Mouse (Mus musculus) heart, embryonic 16.5 days (tissue): ENCODE data around the gene Lyrm2. TPM values are rescaled to one million over a fixed set of nuclear protein-coding genes. Genes with fewer than 3 reads are reported as not detected.

Experiments used
- ATAC-seq: fragments of 200-750 bp; cut with Nextera tagmentation; replicated peaks from 2 replicates; pipeline ENCODE4 v1.8.0; 2017; ENCODE audit warnings: moderate number of reproducible peaks; ENCODE audit not compliant: insufficient read depth, low FRiP score; ENCODE audit errors: extremely low read depth
- H3K27ac ChIP-seq: fragments of 300-500 bp; sonication (generic); 2 replicates; pipeline ENCODE4 v1.5.1; 2014; ENCODE audit warnings: mild to moderate bottlenecking, low read length, control low read depth, moderate library complexity
- H3K27me3 ChIP-seq: fragments of 300-500 bp; sonication (generic); 2 replicates; pipeline ENCODE4 v1.6.1; 2014; ENCODE audit warnings: low read length, mixed read lengths; ENCODE audit not compliant: control insufficient read depth, insufficient read depth
- H3K36me3 ChIP-seq: fragments of 300-500 bp; sonication (generic); 2 replicates; pipeline ENCODE4 v1.6.1; 2014; ENCODE audit not compliant: control insufficient read depth, insufficient read depth
- H3K4me1 ChIP-seq: fragments of 300-500 bp; sonication (generic); 2 replicates; pipeline ENCODE4 v1.6.1; 2014; ENCODE audit warnings: low read length, mixed read lengths; ENCODE audit not compliant: control insufficient read depth, insufficient read depth
- H3K4me2 ChIP-seq: fragments of 300-500 bp; sonication (generic); 2 replicates; pipeline ENCODE4 v1.6.1; 2014; ENCODE audit warnings: low read depth, mild to moderate bottlenecking, control low read depth, low read length
- H3K4me3 ChIP-seq: fragments of 300-500 bp; sonication (generic); 2 replicates; pipeline ENCODE4 v1.5.1; 2014; ENCODE audit warnings: mild to moderate bottlenecking, control low read depth, low read length
- H3K9ac ChIP-seq: fragments of 300-500 bp; sonication (generic); 2 replicates; pipeline ENCODE4 v1.6.1; 2014; ENCODE audit warnings: low read length, control low read depth
- H3K9me3 ChIP-seq: fragments of 300-500 bp; sonication (generic); replicated peaks from 2 replicates; pipeline ENCODE4 v1.6.1; 2016; ENCODE audit warnings: low read length; ENCODE audit not compliant: control insufficient read depth
- WGBS: fragments of 180-500 bp; shearing (Covaris S2); extraction: QIAGEN DNeasy Blood & Tissue Kit; methylation state at CpG from one replicate; pipeline ENCODE4 v1.1.7; 2014; 5-methylcytosine and 5-hydroxymethylcytosine counted together
- polyA plus RNA-seq: library from polyadenylated mRNA; unstranded; fragments of >200 nt; fragmentation: Nextera tagmentation; extraction: Ambion mirVana; gene quantifications from 2 replicates; pipeline ENCODE4 v1.2.1, GENCODE M21; 2015

Lyrm2 gene
- polyA plus RNA-seq, result 107 and 109 TPM in 2 replicates

- no peaks in the 10 kb centered on the region for H3K27me3 ChIP-seq
- peak within 1 kb of the TSS; percentile 83 for H3K4me2 ChIP-seq
- H3K27ac ChIP-seq, result peak within 1 kb of the TSS; percentile 98
- peak within 1 kb of the TSS; percentile 79 for H3K4me3 ChIP-seq
- peaks cover 9% of the 10 kb centered on the region for H3K4me1 ChIP-seq
- no peaks in the 10 kb centered on the region for H3K9me3 ChIP-seq
- peak; percentile 87 for ATAC-seq
- H3K36me3 ChIP-seq, result no peaks in the 10 kb centered on the region
- peak within 1 kb of the TSS; percentile 89 for H3K9ac ChIP-seq
- under 1% methylated on average over 53 of the region's 53 CpGs for WGBS
Observed at GRCm38 (mm10) chr4:32799966-32800576, at the start of gene Lyrm2. Lyrm2 (plus strand) TSS chr4:32800253.

- no peak overlapping the region for H3K27ac ChIP-seq
- H3K9me3 ChIP-seq, result no peaks in the 10 kb centered on the region
- H3K4me2 ChIP-seq, result no peak overlapping the region
- H3K9ac ChIP-seq, result no peak overlapping the region
- no peak for ATAC-seq
- peaks cover 51% of the 10 kb centered on the region for H3K36me3 ChIP-seq
- H3K27me3 ChIP-seq, result no peaks in the 10 kb centered on the region
- H3K4me3 ChIP-seq, result no peak overlapping the region
- WGBS, result 97% methylated on average over 1 of the region's 1 CpGs
- H3K4me1 ChIP-seq, result no peaks in the 10 kb centered on the region
Observed at GRCm38 (mm10) chr4:32750711-32751110, 49.3 kb upstream of the Lyrm2 start.

- WGBS, result 86% methylated on average over 2 of the region's 2 CpGs
Observed at GRCm38 (mm10) chr4:32757430-32757829, 42.6 kb upstream of the Lyrm2 start.

GRCm38 (mm10) chr4:32767471-32767870, 32.6 kb upstream of the Lyrm2 start:
- Histone ChIP-seq H3K27ac (no peak overlapping the region), H3K4me2 (no peak overlapping the region), H3K4me3 (no peak overlapping the region), H3K4me1 (no peaks in the 10 kb centered on the region), H3K9ac (no peak overlapping the region), H3K9me3 (peaks cover 4% of the 10 kb centered on the region; the same call in 1 of the 2 replicates), H3K36me3 (peaks cover 34% of the 10 kb centered on the region), H3K27me3 (no peaks in the 10 kb centered on the region)
- WGBS, result 90% methylated on average over 7 of the region's 7 CpGs
- no peak for ATAC-seq

More at GRCm38 (mm10) chr4:32757430-32757829, 42.6 kb upstream of the Lyrm2 start:
- no peaks in the 10 kb centered on the region for H3K27me3 ChIP-seq
- H3K4me3 ChIP-seq, result no peak overlapping the region
- no peak overlapping the region for H3K9ac ChIP-seq
- no peak overlapping the region for H3K4me2 ChIP-seq
- H3K9me3 ChIP-seq, result no peaks in the 10 kb centered on the region
- H3K4me1 ChIP-seq, result no peaks in the 10 kb centered on the region
- H3K27ac ChIP-seq, result no peak overlapping the region
- H3K36me3 ChIP-seq, result peaks cover 44% of the 10 kb centered on the region
- ATAC-seq, result no peak

- Histone ChIP-seq H3K27me3 (no peaks in the 10 kb centered on the region), H3K9ac (no peak overlapping the region), H3K27ac (no peak overlapping the region), H3K4me3 (no peak overlapping the region), H3K4me2 (no peak overlapping the region), H3K9me3 (peaks cover 4% of the 10 kb centered on the region; the same call in 1 of the 2 replicates), H3K4me1 (no peaks in the 10 kb centered on the region), H3K36me3 (peaks cover 33% of the 10 kb centered on the region)
- ATAC-seq, result no peak
- whole genome bisulfite sequencing, result 92% methylated on average over 10 of the region's 10 CpGs
Observed at GRCm38 (mm10) chr4:32768046-32768445, 32.0 kb upstream of the Lyrm2 start.

DNA sequence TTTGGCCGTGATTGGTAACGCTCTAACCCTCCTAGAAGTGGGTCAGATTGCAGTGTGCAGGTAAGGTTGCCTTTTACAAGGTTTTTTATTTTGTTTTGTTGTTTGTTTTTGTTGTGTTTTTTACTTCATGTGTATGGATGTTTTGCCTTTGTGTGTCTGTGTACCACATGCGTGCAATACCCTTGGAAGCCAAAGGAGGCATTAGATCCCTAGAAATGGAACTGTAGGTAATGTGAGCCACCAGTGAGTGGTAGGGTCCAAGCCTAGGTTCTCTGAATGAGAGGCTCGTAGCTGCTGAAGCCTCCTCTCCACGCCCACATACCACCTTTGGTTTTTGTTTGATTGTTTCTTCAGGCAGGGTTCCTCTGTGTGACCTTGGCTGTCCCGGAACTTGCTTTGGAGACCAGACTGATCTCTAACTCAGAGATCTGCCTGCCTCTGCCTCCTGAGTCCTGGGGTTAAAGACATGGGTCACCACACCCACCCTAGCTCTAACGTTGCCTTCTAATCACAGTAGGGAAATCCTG, 29.7 kb upstream of the Lyrm2 start:
- Histone ChIP-seq H3K4me3 (no peak overlapping the region), H3K4me2 (no peak overlapping the region), H3K9me3 (peaks cover 4% of the 10 kb centered on the region; the same call in 1 of the 2 replicates), H3K4me1 (no peaks in the 10 kb centered on the region), H3K27me3 (no peaks in the 10 kb centered on the region), H3K27ac (no peak overlapping the region), H3K9ac (no peak overlapping the region), H3K36me3 (peaks cover 41% of the 10 kb centered on the region)
- no peak for ATAC-seq
- 91% methylated on average over 7 of the region's 7 CpGs for WGBS

GRCm38 (mm10) chr4:32779996-32780395, 20.1 kb upstream of the Lyrm2 start:
- WGBS, result 89% methylated on average over 4 of the region's 4 CpGs
- Histone ChIP-seq H3K4me3 (no peak overlapping the region), H3K27me3 (no peaks in the 10 kb centered on the region), H3K4me2 (no peak overlapping the region), H3K4me1 (no peaks in the 10 kb centered on the region), H3K27ac (no peak overlapping the region), H3K9ac (no peak overlapping the region), H3K36me3 (peaks cover 6% of the 10 kb centered on the region), H3K9me3 (no peaks in the 10 kb centered on the region)
- ATAC-seq, result no peak

DNA sequence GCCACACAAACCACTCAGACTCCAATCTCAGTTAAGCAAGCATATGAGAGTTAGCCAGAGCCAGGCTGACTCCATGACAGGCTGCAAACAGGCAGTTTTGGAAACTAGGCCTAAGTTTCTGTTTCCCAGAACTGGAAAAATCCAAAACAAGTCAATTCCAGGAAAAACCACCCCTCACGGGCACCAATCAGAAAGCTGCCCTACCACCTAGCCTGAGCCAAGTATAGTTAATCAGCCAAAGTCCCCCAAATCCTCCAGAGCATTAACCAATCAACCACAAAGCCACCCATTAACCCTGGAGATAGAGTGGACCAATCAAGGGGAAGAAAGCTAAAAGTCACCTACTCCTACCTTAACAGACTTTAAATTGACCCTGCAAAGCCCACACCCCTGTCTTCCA, 12.9 kb upstream of the Lyrm2 start:
- Histone ChIP-seq H3K4me3 (no peak overlapping the region), H3K27me3 (no peaks in the 10 kb centered on the region), H3K4me1 (no peaks in the 10 kb centered on the region), H3K36me3 (no peaks in the 10 kb centered on the region), H3K4me2 (no peak overlapping the region), H3K9me3 (no peaks in the 10 kb centered on the region; the same call in 1 of the 2 replicates), H3K27ac (no peak overlapping the region), H3K9ac (no peak overlapping the region)
- WGBS, result 93% methylated on average over 1 of the region's 1 CpGs
- ATAC-seq, result no peak

GRCm38 (mm10) chr4:32789020-32789419, 11.0 kb upstream of the Lyrm2 start:
- H3K36me3 ChIP-seq, result no peaks in the 10 kb centered on the region
- H3K4me3 ChIP-seq, result no peak overlapping the region
- ATAC-seq, result no peak
- H3K4me1 ChIP-seq, result no peaks in the 10 kb centered on the region
- no peaks in the 10 kb centered on the region; the same call in 1 of the 2 replicates for H3K9me3 ChIP-seq
- no peak overlapping the region for H3K4me2 ChIP-seq
- 72% methylated on average over 4 of the region's 4 CpGs for WGBS
- H3K9ac ChIP-seq, result no peak overlapping the region
- H3K27me3 ChIP-seq, result no peaks in the 10 kb centered on the region
- no peak overlapping the region for H3K27ac ChIP-seq
